Mouse (Mus musculus) heart, adult 2 months (tissue): ENCODE measurements around the gene Gm20479. TPM values are rescaled to one million over a fixed set of nuclear protein-coding genes. Genes with fewer than 3 reads are reported as not detected.

Experiments used
- DNase-seq, 2 experiments: peaks; one replicate each; pipeline ENCODE4 v3.0.0; 2021
- H3K27ac ChIP-seq: fragments of 200-600 bp; 2 replicates; pipeline ENCODE4 v1.8.1; 2022
- H3K27me3 ChIP-seq: fragments of 200-500 bp; 2 replicates; pipeline ENCODE4 v1.6.1; 2012; ENCODE audit warnings: mild to moderate bottlenecking, low read length, inconsistent platforms, mixed read lengths; ENCODE audit not compliant: control insufficient read depth, insufficient read depth
- H3K36me3 ChIP-seq: fragments of 200-500 bp; 2 replicates; pipeline ENCODE4 v1.6.1; 2012; ENCODE audit warnings: low read length, inconsistent platforms; ENCODE audit not compliant: control insufficient read depth, insufficient read depth
- H3K4me1 ChIP-seq: fragments of 200-500 bp; 2 replicates; pipeline ENCODE4 v1.6.1; 2011; ENCODE audit warnings: low read length; ENCODE audit not compliant: control insufficient read depth, insufficient read depth
- H3K4me3 ChIP-seq: fragments of 200-600 bp; 2 replicates; pipeline ENCODE4 v1.8.1; 2022
- H3K79me2 ChIP-seq: fragments of 200-500 bp; replicated peaks from 2 replicates; pipeline ENCODE4 v1.6.1; 2012; ENCODE audit warnings: mild to moderate bottlenecking, inconsistent platforms, low read length, moderate library complexity, mixed read lengths; ENCODE audit not compliant: control insufficient read depth, insufficient read depth
- H3K9ac ChIP-seq: fragments of 200-500 bp; 2 replicates; pipeline ENCODE4 v1.6.1; 2012; ENCODE audit warnings: low read depth, mild to moderate bottlenecking, control low read depth, inconsistent platforms, low read length, mixed read lengths
- CTCF ChIP-seq: fragments of 200-600 bp; IDR thresholded peaks from 2 replicates; pipeline ENCODE4 v1.8.1; 2022; ENCODE audit warnings: antibody characterized with exemption, mild to moderate bottlenecking, moderate library complexity
- EP300 ChIP-seq: fragments of 200-500 bp; IDR thresholded peaks from 2 replicates; pipeline ENCODE4 v1.6.1; 2011; ENCODE audit warnings: low read depth, low read length, control low read depth; ENCODE audit not compliant: insufficient read depth
- POLR2A ChIP-seq: fragments of 200-500 bp; IDR thresholded peaks from 2 replicates; pipeline ENCODE4 v1.6.1; 2011; ENCODE audit warnings: mild to moderate bottlenecking, low read depth, low read length, control low read depth; ENCODE audit not compliant: insufficient read depth
- WGBS: fragments of 180-500 bp; shearing (Covaris S2); methylation state at CpG from one replicate; pipeline ENCODE4 v1.1.7; 2018; 5-methylcytosine and 5-hydroxymethylcytosine counted together
- intact Hi-C: fragments of 180-260 bp; cut with DNase I; formaldehyde crosslinking; loops from one replicate; pipeline ENCODE4 v1.15.1; 2025
- polyA plus RNA-seq: library from polyadenylated mRNA; depleted of rRNA; stranded (reverse); fragments of >200 nt; gene quantifications from 2 replicates; pipeline ENCODE4 v1.2.3, GENCODE M21; 2012
- total RNA-seq, 2 experiments: library from RNA; stranded (reverse); gene quantifications; 2 replicates each; pipeline ENCODE4 v1.2.3; 2021

Gene Gm20479
- total and polyA plus RNA-seq, 3 experiments, result 0.52 TPM; not detected in 2

DNA sequence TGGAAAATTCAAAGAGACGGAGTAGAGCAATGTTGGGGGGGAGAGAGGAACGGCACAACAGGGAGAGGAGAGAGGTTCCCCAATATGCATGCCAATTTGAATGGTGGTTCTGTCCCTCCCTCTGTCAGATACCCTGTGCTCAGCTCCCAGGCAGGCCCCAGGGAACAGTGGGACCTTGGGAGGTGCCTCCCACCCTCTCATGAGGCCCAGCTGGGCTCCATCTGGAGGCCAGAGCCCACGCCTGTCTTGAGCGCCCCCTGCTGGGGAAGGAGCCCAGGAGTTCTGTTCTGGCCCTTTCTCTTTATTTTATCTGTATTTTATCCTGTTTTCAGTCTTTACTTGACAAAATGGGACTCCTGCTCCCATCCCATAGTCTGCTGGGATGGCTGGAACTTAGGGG is 27.5 kb upstream of the Gm20479 start:
- no peak overlapping the region for H3K27ac ChIP-seq
- intact Hi-C loops, result loop anchor here (1.0 to 5.0 kb wide), 2 partner anchors 48 to 82 kb away; no protein-coding TSS in a partner anchor
- H3K27me3 ChIP-seq, result no peaks in the 10 kb centered on the region; the same call in 1 of the 2 replicates
- no peaks in the 10 kb centered on the region for H3K79me2 ChIP-seq
- no peaks in the 10 kb centered on the region for H3K36me3 ChIP-seq
- DNase-seq, result peak; percentile 46 to 80
- H3K9ac ChIP-seq, result no peak overlapping the region
- no peaks in the 10 kb centered on the region for H3K4me1 ChIP-seq
- TF ChIP-seq EP300, result no peak
- no peak for TF ChIP-seq POLR2A
- peak; percentile 87 for TF ChIP-seq CTCF
- 44% methylated on average over 4 of the region's 4 CpGs for WGBS
- no peak overlapping the region for H3K4me3 ChIP-seq

DNA sequence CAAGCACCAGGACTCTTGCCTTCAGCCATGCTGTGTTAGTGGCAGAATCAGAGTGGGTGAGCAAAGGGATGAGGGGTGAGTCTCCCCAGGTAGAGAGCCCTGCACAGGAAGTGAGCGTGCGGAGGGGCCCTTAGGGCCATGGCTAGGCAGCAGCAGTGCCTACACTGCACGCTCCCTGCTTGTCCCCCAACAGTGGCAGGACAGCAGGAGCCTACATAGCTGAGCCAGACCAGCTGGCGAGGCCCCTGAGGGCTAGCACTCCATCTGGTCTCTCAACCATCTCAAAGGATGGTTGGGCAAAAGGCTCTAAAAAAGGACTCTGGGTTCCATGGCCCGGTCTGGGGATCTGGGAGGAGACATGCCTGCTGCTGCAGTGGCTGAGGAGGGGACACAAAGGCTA is 26.9 kb upstream of the Gm20479 start:
- Histone ChIP-seq H3K4me1 (no peaks in the 10 kb centered on the region), H3K27ac (no peak overlapping the region), H3K4me3 (no peak overlapping the region), H3K9ac (no peak overlapping the region), H3K79me2 (no peaks in the 10 kb centered on the region), H3K36me3 (no peaks in the 10 kb centered on the region), H3K27me3 (no peaks in the 10 kb centered on the region; the same call in 1 of the 2 replicates)
- DNase-seq, result no peak
- no peak for TF ChIP-seq CTCF
- no peak for TF ChIP-seq POLR2A
- TF ChIP-seq EP300, result no peak
- 81% methylated on average over 5 of the region's 5 CpGs for WGBS
- intact Hi-C loops, result loop anchor here (1.0 kb wide), 1 partner anchor 48 kb away; no protein-coding TSS in a partner anchor

DNA sequence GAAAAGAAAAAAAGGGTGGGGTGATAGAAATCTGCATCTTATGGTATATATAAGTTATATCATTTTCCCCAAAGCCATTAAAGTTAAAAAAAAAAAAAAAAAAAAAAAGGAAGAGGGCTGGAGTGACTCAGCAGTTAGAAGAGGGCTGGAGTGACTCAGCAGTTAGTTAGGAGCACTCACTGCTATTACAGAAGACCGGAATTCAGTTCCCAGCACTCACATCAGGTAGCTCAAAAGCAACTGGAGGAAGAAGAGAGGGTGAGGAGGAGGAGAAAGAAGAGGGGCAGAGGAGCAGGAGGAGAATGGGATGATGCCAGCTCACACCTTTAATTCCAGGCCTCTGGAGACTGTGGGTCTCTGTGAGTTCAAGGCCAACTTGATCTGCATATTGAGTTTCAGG is 26.0 kb upstream of the Gm20479 start:
- H3K4me3 ChIP-seq, result no peak overlapping the region
- H3K27ac ChIP-seq, result no peak overlapping the region
- no peak for TF ChIP-seq EP300
- TF ChIP-seq POLR2A, result no peak
- TF ChIP-seq CTCF, result no peak
- DNase-seq, result no peak
- no peaks in the 10 kb centered on the region for H3K79me2 ChIP-seq
- no peaks in the 10 kb centered on the region; the same call in 1 of the 2 replicates for H3K27me3 ChIP-seq
- H3K36me3 ChIP-seq, result no peaks in the 10 kb centered on the region
- WGBS, result 85% methylated on average over 1 of the region's 1 CpGs
- intact Hi-C loops, result no loop called here
- H3K4me1 ChIP-seq, result no peaks in the 10 kb centered on the region
- H3K9ac ChIP-seq, result no peak overlapping the region

DNA sequence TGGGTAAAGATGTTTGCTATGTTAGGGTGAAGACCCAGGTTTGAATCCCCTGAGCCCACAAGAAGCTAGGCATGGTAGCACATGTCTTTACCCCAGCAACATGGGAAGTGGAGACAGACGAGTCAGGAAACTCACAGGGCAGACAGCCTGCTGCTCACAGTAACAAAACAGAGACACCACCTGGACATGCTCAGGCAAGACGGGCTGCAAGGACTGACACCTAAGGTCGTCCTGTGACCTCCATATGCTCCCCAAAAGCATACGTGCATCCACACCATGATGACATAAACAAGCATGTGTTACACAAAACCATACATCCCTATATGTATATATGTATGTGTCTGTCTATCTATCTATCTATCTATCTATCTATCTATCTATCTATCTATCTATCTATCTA is 24.3 kb upstream of the Gm20479 start:
- 47% methylated on average over 4 of the region's 4 CpGs for WGBS
- TF ChIP-seq EP300 (no peak), POLR2A (no peak), CTCF (no peak)
- peaks cover under 1% of the 10 kb centered on the region; the same call in 1 of the 2 replicates for H3K27me3 ChIP-seq
- intact Hi-C loops, result no loop called here
- no peak for DNase-seq
- no peak overlapping the region for H3K9ac ChIP-seq
- H3K27ac ChIP-seq, result no peak overlapping the region
- no peaks in the 10 kb centered on the region for H3K4me1 ChIP-seq
- H3K36me3 ChIP-seq, result no peaks in the 10 kb centered on the region
- H3K4me3 ChIP-seq, result no peak overlapping the region
- no peaks in the 10 kb centered on the region for H3K79me2 ChIP-seq

DNA sequence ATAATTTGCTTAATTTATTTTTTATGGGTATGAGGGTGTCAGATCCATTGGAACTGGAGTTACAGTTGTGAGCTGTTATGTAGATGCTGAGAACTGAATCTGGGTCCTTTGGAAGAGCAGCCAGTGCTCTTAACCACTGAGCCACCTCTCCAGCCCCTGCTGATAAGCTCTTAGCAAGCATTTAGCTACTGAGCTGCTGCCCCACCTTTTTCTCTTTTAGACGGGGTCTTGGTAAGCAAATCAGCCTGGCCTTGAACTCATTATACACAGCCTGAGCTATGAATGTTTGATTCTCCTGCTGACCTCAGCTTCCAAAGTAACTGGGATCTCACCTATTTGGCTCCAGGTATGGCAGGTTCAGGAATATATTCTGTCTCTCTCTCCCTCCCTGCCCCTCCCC is 23.8 kb upstream of the Gm20479 start:
- Histone ChIP-seq H3K36me3 (no peaks in the 10 kb centered on the region), H3K27ac (no peak overlapping the region), H3K79me2 (no peaks in the 10 kb centered on the region), H3K4me1 (no peaks in the 10 kb centered on the region), H3K4me3 (no peak overlapping the region), H3K27me3 (peaks cover 2% of the 10 kb centered on the region; the same call in 1 of the 2 replicates), H3K9ac (no peak overlapping the region)
- DNase-seq, result no peak
- TF ChIP-seq POLR2A (no peak), EP300 (no peak), CTCF (no peak)
- intact Hi-C loops, result no loop called here
- whole genome bisulfite sequencing, result 28% methylated on average over 1 of the region's 1 CpGs

DNA sequence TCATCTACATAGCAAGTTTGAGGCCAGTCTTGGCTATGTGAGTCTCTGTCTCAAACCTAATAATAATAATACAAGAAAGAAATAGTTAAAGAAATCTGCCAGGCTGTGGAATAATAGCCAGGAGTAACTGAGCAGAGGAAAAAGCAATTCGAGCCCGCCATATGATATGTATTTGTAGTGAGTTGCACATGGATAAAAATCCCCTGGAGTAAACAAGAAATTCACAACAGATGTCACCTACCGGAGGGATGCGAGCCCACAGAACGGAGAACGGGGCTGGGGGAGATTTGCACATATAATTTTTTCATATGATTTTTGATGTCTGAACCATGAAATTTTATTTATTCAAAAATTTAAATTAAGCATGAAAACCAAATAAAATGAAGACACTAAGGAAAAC is 22.6 kb upstream of the Gm20479 start:
- Histone ChIP-seq H3K79me2 (no peaks in the 10 kb centered on the region), H3K4me3 (no peak overlapping the region), H3K9ac (no peak overlapping the region), H3K4me1 (no peaks in the 10 kb centered on the region), H3K27me3 (peaks cover 6% of the 10 kb centered on the region), H3K27ac (no peak overlapping the region), H3K36me3 (no peaks in the 10 kb centered on the region)
- intact Hi-C loops, result no loop called here
- DNase-seq, result no peak
- WGBS, result 83% methylated on average over 6 of the region's 6 CpGs
- TF ChIP-seq CTCF, result no peak
- TF ChIP-seq POLR2A, result no peak
- no peak for TF ChIP-seq EP300

DNA sequence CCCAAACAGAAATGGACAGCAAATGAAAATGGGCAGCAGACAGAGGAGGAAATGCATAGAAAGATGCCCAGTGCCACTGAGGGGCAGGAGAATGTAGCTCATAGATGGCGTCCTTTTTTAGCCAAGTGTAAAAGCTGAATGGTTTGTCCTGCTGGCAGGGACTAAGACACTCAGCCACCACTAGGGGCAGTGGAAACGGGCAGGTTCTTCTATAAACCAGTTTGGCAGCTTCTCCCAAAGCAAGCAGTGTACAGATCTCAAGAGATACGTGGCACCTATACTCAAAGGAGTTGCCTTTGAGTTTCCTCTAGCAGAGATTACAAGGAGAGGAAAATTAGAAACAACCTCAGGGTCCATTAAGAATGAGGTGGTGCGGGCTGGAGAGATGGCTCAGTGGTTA is 21.2 kb upstream of the Gm20479 start:
- H3K4me1 ChIP-seq, result no peaks in the 10 kb centered on the region
- intact Hi-C loops, result no loop called here
- no peak for DNase-seq
- TF ChIP-seq EP300, result no peak
- TF ChIP-seq CTCF, result peak; percentile 46
- no peak for TF ChIP-seq POLR2A
- WGBS, result 23% methylated on average over 4 of the region's 4 CpGs
- H3K27ac ChIP-seq, result no peak overlapping the region
- H3K4me3 ChIP-seq, result no peak overlapping the region
- H3K27me3 ChIP-seq, result peaks cover 8% of the 10 kb centered on the region
- H3K9ac ChIP-seq, result no peak overlapping the region
- H3K79me2 ChIP-seq, result no peaks in the 10 kb centered on the region
- H3K36me3 ChIP-seq, result no peaks in the 10 kb centered on the region
